Mouse (Mus musculus): ENCODE measurements around the gene 1700016D06Rik.

DNA sequence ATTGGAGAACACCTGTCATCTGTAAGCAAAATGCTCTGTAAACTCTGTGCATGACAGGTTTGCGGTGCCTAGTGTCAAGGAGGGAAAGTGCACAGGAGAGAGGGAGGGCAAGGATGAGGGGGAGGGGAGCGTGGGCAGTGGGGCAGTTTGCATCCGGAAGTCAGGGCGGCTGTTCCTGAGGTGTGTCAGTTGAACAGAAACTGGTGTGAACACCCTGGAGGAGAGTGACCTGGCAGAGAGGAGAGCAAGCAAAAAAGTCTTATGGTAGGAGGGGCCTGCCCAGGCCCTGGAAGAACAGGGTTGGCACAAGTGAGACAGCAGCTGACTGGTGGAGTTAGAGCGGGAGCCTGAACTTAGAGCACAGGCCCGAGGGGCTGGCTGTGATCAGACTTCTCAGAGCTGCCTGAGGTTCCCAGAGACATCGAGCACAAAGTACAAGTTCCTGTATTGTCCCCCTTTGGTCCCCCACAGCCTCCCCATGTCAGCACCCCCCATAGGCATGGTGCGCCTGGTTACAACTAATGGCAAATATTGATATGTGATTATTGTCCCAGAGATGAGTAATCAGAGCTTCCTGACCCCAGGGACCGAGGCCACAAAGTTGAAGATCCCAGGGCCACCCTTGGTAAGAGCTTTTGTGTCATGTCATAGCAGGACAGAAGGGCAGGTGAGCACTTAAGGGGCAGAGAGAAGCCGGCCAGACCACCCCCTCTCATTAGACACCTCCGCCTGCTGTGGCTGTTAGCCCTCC lies 46.2 kb upstream of the 1700016D06Rik start:
- TF ChIP-seq CTCF (IDR thresholded peaks at IDR 0.05; ENCODE audit: low read depth), result no peak
- TF ChIP-seq EP300 (IDR thresholded peaks at IDR 0.05; ENCODE audit: low read depth), result no peak
